Mouse (Mus musculus) forebrain, embryonic 10.5 days (tissue): ENCODE data around the gene Greb1. TPM values are rescaled to one million over a fixed set of nuclear protein-coding genes. Genes with fewer than 3 reads are reported as not detected.

Experiments
- DNase-seq: peaks from one replicate; pipeline ENCODE4 v3.0.0-alpha.2; 2017; ENCODE audit warnings: low spot score; ENCODE audit errors: extremely low spot score
- H3K27ac ChIP-seq: fragments of 300-500 bp; sonication (generic); 2 replicates; pipeline ENCODE4 v1.5.1; 2016; ENCODE audit warnings: mild to moderate bottlenecking
- H3K27me3 ChIP-seq: fragments of 300-500 bp; sonication (generic); 2 replicates; pipeline ENCODE4 v1.6.1; 2016; ENCODE audit warnings: mild to moderate bottlenecking; ENCODE audit not compliant: poor library complexity, severe bottlenecking
- H3K36me3 ChIP-seq: fragments of 300-500 bp; sonication (generic); replicated peaks from 2 replicates; pipeline ENCODE4 v1.6.1; 2016; ENCODE audit warnings: mild to moderate bottlenecking, moderate library complexity
- H3K4me1 ChIP-seq: fragments of 300-500 bp; sonication (generic); 2 replicates; pipeline ENCODE4 v1.6.1; 2016
- H3K4me3 ChIP-seq: fragments of 300-500 bp; sonication (generic); 2 replicates; pipeline ENCODE4 v1.5.1; 2016; ENCODE audit warnings: mild to moderate bottlenecking, moderate library complexity
- H3K9me3 ChIP-seq: fragments of 300-500 bp; sonication (generic); 2 replicates; pipeline ENCODE4 v1.6.1; 2016; ENCODE audit warnings: mild to moderate bottlenecking, moderate library complexity
- WGBS: fragments of 180-500 bp; shearing (Covaris S2); methylation state at CpG from one replicate; pipeline ENCODE4 v1.1.7; 2016; 5-methylcytosine and 5-hydroxymethylcytosine counted together
- polyA plus RNA-seq: library from polyadenylated mRNA; unstranded; fragments of >200 nt; fragmentation: Nextera tagmentation; extraction: Ambion mirVana; gene quantifications from 2 replicates; pipeline ENCODE4 v1.2.1, GENCODE M21; 2016

Gene Greb1
- polyA plus RNA-seq, 1 experiment from 2014 or later: 14.6 TPM

DNA sequence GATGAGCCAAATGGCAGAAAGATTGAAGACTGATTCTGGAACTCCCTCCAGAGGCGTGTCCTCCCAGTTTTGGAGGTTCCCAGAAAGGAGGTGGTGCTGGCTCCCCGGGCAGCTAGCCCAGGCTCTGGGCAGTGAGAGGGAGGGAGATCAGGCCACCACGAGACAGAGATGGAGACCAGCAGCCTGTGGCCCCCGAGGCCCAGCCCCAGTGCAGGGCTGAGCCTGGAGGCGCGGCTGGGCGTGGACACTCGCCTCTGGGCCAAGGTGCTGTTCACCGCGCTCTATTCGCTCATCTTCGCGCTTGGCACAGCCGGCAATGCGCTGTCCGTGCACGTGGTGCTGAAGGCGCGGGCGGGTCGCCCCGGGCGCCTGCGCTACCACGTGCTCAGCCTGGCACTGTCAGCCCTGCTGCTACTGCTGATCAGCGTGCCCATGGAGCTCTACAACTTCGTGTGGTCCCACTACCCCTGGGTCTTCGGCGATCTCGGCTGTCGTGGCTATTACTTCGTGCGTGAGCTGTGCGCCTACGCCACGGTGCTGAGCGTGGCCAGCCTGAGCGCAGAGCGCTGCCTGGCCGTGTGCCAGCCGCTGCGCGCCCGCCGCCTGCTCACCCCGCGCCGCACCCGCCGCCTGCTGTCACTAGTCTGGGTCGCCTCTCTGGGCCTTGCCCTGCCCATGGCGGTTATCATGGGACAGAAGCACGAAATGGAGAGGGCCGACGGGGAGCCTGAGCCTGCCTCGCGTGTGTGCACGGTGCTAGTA lies 147.2 kb downstream of the Greb1 start, which contains the start of gene Ntsr2:
Gene Ntsr2, plus strand, starts transcription at position 51 of the 762 bp plus-strand sequence.
- Histone ChIP-seq H3K27ac (no peak within 1 kb of the TSS), H3K4me3 (peak within 1 kb of the TSS; percentile 28), H3K9me3 (no peaks in the 10 kb centered on the region), H3K27me3 (peaks cover 50% of the 10 kb centered on the region), H3K36me3 (no peaks in the 10 kb centered on the region), H3K4me1 (peaks cover 8% of the 10 kb centered on the region)
- 7% methylated on average over 56 of the region's 58 CpGs for WGBS
- DNase-seq: peak; percentile 52

DNA sequence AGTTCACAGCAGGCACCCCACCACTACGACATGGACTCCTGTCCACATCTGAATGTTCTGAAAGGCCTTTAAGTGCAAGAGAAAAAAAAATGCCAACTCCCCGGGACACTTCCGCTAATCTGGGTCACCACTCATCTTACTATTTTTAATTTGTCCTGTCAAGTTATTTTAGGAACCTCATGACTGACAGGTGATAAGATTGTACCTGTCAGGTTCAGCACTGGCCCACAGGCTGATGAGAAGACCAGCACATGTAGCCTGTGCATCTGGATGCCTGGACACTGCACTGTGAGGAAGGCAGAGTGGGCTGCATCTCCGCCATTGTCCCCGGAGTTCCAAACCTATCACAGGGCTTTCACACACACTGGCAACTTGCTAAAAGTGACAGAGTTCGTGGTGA lies 150.9 kb downstream of the Greb1 start:
- 87% methylated on average over 6 of the region's 6 CpGs for WGBS
- no peak for DNase-seq
- H3K4me1 ChIP-seq: peaks cover 20% of the 10 kb centered on the region
- H3K9me3 ChIP-seq: no peaks in the 10 kb centered on the region
- H3K4me3 ChIP-seq: no peak overlapping the region
- H3K27ac ChIP-seq: no peak overlapping the region
- H3K36me3 ChIP-seq: no peaks in the 10 kb centered on the region
- H3K27me3 ChIP-seq: peaks cover 36% of the 10 kb centered on the region

DNA sequence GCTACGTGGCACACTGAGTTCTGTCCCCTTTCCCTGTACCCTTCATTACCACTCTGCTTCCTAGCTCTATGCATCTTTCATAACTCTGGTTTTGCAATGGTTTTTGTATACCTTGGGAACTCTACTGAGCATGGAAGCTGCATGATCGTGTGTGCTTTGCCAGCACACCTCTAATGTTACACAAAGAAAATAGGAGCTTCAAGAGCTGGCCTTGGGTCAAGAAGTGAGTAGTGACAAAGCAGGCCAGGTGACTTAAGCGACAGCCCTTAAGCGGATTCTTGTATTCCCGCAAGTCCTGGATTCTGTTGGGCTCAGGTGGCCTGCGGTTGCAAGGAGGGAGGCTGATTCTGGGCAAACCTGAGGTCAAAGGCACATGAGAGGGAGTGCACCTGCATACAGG lies 152.4 kb downstream of the Greb1 start:
- Histone ChIP-seq H3K9me3 (no peaks in the 10 kb centered on the region), H3K27ac (no peak overlapping the region), H3K4me3 (no peak overlapping the region), H3K4me1 (peaks cover 26% of the 10 kb centered on the region), H3K36me3 (no peaks in the 10 kb centered on the region), H3K27me3 (peaks cover 20% of the 10 kb centered on the region)
- DNase-seq: no peak
- 89% methylated on average over 6 of the region's 6 CpGs for WGBS

DNA sequence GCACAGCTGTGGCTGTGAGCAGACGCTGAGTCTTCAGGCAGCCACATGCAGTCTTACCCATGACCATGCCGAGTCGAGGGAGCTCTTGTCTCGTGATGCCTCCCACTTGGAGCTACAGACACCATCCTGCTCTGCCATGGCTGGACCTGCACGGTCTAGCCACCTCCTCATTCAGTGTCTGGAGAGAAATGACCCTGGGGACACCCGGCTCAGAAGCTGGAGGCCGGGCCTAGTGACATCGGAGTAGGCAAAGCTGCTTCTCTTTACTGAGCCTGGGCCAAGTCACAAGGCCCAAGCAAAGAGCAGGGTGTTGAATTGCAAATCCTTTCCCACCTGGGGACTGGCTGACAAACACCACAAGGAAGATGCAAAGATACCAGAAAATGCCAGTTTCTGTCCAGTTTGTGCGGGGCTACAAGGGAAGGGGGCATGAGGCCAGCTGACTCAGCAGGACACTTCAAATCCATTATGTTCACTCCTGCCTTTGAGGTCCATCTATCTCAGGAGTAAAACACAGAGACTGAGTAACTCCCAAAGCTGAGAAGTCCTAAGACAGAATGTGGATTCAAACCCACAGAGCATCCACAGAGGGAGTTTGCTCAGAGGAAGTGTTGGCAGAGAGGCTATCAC lies 153.8 kb downstream of the Greb1 start:
- H3K4me3 ChIP-seq: no peak overlapping the region
- no peaks in the 10 kb centered on the region for H3K36me3 ChIP-seq
- 51% methylated on average over 9 of the region's 9 CpGs for WGBS
- peaks cover 7% of the 10 kb centered on the region for H3K27me3 ChIP-seq
- no peak for DNase-seq
- H3K4me1 ChIP-seq: peaks cover 25% of the 10 kb centered on the region
- no peak overlapping the region for H3K27ac ChIP-seq
- H3K9me3 ChIP-seq: no peaks in the 10 kb centered on the region

DNA sequence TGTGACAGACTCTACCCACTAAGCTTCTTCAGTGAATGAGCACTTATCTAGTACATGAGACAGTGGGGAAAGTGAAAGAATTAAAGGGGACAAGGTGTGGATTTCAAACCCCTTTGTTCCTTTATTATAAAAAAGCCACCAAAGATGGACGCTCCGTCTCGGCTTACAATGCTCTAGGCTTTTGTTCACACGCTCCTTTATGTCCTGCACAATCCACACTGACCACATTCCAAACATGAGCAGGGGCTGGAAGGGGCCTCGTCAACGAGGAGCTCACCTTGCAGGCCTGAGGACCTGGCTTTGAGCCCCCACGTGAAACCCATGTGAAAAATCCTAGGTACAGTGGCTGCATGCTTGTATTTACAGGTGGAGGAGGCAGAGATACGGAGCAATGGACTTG lies 156.0 kb downstream of the Greb1 start:
- H3K4me3 ChIP-seq: no peak overlapping the region
- peaks cover 25% of the 10 kb centered on the region for H3K4me1 ChIP-seq
- DNase-seq: no peak
- H3K27ac ChIP-seq: peak overlapping the region; percentile 71
- no peaks in the 10 kb centered on the region; the same call in 1 of the 2 replicates for H3K27me3 ChIP-seq
- WGBS: 35% methylated on average over 8 of the region's 8 CpGs
- H3K9me3 ChIP-seq: no peaks in the 10 kb centered on the region
- H3K36me3 ChIP-seq: no peaks in the 10 kb centered on the region

DNA sequence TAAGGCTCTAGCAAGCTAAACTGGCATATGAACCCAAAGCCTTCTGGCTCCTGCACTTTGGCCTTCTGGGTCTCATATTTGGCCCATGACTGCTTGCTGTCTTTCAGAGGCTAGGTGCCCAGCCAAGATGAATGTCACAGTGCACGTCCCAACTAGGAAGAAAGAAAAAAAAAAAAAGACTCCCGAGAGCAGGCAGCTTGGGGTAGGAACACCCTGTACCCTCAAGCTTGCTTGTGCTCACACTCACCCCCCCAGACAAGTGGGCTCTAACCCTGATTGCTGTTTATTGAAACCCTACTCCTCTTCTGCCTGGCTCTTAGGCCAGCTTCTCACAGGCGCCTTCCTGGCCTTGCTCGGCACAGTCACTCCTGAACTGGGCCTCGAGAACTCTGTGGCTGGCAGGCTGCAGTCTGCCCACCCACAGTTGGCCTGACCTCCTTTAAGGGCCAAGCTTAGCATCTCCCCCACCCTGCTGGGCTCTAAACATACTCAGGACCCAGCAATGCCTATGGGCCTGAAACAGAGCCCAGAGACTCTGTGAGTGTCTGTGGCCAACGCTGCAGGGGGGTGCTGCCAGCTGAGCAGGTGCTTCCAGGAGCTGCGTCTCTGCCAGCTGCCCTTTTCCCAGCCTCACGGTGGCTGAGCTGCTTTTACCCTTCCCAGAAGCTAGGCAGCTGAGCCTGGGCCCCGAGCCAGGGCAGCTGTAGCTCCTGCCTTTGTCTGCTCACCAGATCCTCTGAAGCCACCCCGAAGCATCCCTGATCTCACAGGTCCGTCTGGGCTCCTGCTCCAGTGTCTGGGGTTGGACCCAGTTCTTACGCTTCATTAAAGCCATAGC lies 157.0 kb downstream of the Greb1 start:
- no peak for DNase-seq
- WGBS: 58% methylated on average over 12 of the region's 12 CpGs

DNA sequence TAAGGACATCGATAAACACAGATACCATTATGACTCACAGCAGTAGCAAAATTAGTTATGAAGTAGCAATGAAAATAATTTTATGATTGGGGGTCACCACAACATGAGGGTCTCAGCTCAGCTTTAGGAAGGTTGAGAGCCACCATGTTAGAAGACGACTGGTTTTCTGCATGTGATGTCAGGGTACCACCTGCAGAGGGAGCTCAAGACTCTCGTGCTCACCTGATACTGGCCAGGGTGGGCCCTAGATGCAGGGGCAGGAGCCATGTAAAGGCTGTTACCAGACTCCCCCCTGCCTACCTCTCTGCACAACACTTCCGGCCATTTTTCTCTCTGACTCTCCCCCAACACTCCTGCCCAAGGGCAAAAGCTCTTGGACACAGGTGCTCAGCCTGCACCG lies 158.7 kb downstream of the Greb1 start:
- 62% methylated on average over 5 of the region's 5 CpGs for WGBS
- Histone ChIP-seq H3K36me3 (no peaks in the 10 kb centered on the region), H3K4me1 (peaks cover 22% of the 10 kb centered on the region), H3K27me3 (no peaks in the 10 kb centered on the region; the same call in 1 of the 2 replicates), H3K9me3 (no peaks in the 10 kb centered on the region), H3K27ac (no peak overlapping the region), H3K4me3 (no peak overlapping the region)
- no peak for DNase-seq

More for the DNA sequence above, 157.0 kb downstream of the Greb1 start:
- Histone ChIP-seq H3K27ac (peak overlapping the region; percentile 71), H3K9me3 (no peaks in the 10 kb centered on the region), H3K4me3 (no peak overlapping the region), H3K27me3 (no peaks in the 10 kb centered on the region; the same call in 1 of the 2 replicates), H3K36me3 (no peaks in the 10 kb centered on the region), H3K4me1 (peaks cover 25% of the 10 kb centered on the region)

DNA sequence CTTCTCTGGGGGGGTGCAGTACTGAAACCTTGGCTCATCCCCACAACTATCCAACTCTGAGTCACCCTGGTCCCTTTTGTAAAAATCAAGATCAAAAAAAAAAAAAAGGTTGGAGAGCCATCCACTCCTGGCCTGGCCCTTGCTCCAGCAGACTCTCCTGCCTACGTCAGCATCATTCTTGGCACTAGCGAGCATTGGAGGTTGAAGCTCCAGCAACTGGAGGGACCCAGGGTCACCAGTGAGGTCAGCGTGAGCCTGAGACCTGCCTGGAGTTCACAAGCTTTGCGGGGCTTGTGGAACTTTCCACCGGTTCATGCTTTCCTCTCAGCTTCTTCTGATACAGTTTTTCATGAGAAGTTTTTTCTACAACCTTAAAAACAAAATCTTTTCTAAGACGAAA lies 160.6 kb downstream of the Greb1 start:
- Histone ChIP-seq H3K4me1 (peaks cover 16% of the 10 kb centered on the region), H3K9me3 (no peaks in the 10 kb centered on the region), H3K27ac (no peak overlapping the region), H3K4me3 (no peak overlapping the region), H3K27me3 (no peaks in the 10 kb centered on the region), H3K36me3 (no peaks in the 10 kb centered on the region)
- 85% methylated on average over 6 of the region's 6 CpGs for WGBS
- DNase-seq: no peak

DNA sequence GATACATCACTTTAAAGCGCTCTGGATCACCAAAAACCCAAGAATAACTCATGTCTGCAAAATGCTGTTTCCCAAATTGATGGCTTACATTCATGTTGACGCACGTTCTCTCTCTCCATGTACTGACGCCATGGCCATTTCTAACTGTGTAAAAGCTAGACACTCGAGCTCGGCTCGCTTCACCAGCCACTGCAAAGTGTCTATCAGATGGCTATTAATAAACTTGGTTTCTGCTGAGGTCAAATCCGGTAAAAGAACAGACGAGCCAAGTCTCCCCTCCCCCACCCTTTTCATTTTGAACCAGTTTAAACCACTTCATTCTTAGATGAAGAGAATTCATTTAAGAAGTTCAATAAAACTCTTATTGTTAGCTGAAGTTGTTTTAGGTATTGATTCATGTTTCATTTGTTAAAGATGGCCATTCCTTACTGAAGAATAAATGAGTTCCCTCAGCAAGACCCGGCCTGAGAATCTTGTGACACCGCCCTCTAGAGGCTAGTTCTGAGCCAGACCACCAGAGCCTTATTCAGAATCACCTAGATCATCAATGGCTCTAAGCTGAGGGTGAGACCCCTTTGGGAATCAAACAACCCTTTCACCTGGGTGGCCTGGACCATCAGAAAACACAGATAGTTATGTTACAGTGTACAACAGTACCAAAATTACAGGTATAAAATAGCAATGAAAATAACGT lies 161.5 kb downstream of the Greb1 start:
- no peak for DNase-seq
- H3K9me3 ChIP-seq: no peaks in the 10 kb centered on the region
- H3K27ac ChIP-seq: no peak overlapping the region
- H3K4me1 ChIP-seq: peaks cover 8% of the 10 kb centered on the region
- no peaks in the 10 kb centered on the region for H3K36me3 ChIP-seq
- no peaks in the 10 kb centered on the region for H3K27me3 ChIP-seq
- no peak overlapping the region for H3K4me3 ChIP-seq
- WGBS: 80% methylated on average over 12 of the region's 12 CpGs

DNA sequence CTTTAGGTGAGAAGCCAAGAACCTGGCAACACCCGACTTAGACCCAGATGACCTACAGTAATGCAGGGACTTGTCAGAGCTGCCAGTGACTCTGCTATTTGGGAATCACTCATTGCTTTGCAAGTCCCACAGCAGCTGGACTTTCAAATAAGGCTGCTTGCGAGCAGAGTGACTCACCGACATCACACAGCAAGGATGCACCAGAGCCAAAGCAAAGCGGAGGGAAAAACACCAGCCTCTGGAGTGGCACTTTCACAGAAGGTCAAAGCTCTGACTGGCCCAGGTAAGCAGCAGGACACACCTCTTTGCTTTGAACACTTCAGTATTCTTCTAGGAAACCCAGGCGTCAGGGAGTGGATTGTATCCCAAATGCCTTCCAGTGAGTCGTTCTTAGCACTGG lies 164.9 kb downstream of the Greb1 start:
- H3K27ac ChIP-seq: no peak overlapping the region
- no peak for DNase-seq
- H3K36me3 ChIP-seq: no peaks in the 10 kb centered on the region
- H3K4me1 ChIP-seq: no peaks in the 10 kb centered on the region
- no peaks in the 10 kb centered on the region for H3K9me3 ChIP-seq
- WGBS: 79% methylated on average over 6 of the region's 6 CpGs
- no peaks in the 10 kb centered on the region for H3K27me3 ChIP-seq
- H3K4me3 ChIP-seq: no peak overlapping the region

DNA sequence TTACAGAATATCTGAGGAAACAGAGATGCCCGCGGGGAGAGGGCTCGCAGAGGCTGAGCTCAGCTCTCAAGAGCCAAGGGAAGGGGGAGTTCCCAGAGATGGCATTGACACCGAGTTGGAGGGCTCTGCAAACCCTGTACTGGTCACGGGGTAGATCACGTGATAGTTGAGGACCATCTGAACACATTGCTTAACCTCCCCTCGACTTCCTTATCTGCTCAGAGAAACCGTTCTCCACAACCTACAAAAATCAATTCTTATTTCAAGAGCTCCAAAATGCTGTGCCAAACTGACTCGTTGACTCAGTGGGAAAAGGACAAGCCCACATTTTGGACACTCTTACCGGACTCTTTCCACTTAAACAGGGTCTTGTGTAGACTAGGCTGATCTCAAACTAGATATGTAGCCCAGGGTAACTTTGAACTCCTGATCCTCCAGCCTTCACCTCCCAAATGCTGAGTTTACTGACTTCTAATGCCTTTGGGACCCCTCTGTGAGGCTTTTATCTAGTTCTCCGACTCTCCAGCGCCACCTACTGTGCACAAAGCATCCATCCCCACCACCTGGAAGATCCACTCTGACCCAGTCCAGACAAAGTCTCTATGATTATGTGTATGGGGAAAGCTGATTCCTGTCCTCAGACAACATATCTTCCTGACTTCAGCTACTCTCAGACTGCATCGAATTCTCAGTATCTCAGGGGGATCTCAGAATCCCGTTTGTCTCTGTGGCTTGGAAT lies 166.4 kb downstream of the Greb1 start:
- peak; percentile 50 for DNase-seq
- no peak overlapping the region for H3K27ac ChIP-seq
- H3K27me3 ChIP-seq: no peaks in the 10 kb centered on the region
- 63% methylated on average over 14 of the region's 14 CpGs for WGBS
- H3K4me3 ChIP-seq: no peak overlapping the region
- H3K4me1 ChIP-seq: no peaks in the 10 kb centered on the region
- H3K36me3 ChIP-seq: no peaks in the 10 kb centered on the region
- H3K9me3 ChIP-seq: no peaks in the 10 kb centered on the region

DNA sequence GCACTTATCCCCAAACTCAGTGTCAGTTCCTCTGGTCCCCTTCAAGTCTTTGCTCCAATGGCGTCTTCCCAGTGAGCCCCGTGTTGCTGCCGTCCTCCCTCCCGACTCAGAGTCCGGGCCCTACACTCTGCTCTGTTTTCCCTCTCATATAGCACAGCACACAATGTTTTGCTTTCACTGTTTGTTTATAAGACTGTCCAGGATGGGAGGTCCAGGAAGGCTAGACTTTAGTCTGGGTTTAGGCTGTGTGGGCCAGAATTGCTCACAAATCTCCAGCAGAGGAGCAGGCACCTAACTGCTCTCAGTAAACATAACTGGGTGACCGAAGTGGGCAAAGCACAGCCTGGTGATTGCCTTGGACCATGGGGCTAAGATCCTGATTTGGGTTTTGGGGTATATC lies 167.5 kb downstream of the Greb1 start:
- 92% methylated on average over 6 of the region's 6 CpGs for WGBS
- no peaks in the 10 kb centered on the region for H3K4me1 ChIP-seq
- no peak overlapping the region for H3K4me3 ChIP-seq
- no peaks in the 10 kb centered on the region for H3K36me3 ChIP-seq
- no peaks in the 10 kb centered on the region for H3K9me3 ChIP-seq
- no peak for DNase-seq
- no peak overlapping the region for H3K27ac ChIP-seq
- H3K27me3 ChIP-seq: no peaks in the 10 kb centered on the region
